Mouse (Mus musculus): ENCODE results near the gene Frs2.
A peak's percentile ranks its signal among the peaks of the same experiment; 100 is the strongest.
"Not testable (repeated sequence)": the region's sequence is repeated elsewhere in the genome, so short reads cannot be mapped to it uniquely, and the experiment has no call there.

The Frs2 gene

DNA sequence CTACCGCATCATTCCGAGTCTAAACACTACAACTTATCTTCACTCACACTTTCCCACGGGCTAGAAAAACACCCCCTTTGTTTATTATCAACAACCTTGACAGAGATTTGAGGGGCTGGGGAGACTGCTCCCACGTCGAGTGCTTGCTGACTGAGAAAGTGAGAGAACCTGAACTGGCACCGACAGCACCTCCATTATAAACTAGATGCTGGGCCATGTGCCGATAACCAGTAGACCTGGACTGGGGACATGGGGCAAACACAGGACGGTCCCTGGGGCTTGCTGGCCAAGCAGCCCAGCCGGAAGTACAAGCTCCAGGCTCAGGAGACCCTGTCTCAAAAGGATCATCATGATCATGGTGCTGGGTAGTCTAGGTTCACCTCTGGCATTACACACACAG is 1.9 kb downstream of the Frs2 start:
- DNase-seq (ENCODE audit: low read depth, low spot score) = no peak

DNA sequence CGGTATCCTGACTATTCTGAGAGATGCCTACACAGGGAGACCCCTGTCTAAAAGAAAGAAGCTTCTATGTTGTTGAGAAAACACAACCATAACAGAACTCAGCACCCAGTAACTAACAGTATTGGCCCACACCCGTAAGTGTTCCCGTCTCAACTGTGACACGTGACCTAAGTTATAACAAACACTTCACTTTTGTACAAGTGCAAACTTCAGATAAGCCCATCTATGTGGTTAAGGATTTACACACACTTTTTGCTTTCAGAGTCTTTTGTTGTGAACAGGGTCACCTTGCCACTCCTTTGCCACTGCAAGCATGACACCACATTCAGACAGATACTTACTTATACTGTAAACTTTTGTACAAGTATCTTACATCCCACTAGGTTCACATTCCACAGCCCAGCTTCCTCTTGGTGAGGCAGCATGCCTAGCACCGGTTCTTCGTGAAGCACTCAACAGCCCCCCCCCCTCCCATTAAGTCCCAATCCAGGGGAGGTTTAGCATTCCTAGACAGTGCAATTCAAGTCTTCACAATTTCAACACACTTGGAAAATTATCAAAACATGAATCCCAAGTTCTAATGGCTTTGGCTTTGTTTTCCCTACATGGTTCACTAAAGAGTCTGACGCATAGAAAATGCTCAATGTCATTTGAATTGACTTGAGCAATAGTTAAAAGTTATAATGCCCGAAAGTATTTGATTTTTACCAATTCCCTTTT is 2.6 kb downstream of the Frs2 start:
- DNase-seq (ENCODE audit: low read depth, low spot score) = peak; percentile 10

- no peak for DNase-seq (ENCODE audit: low read depth, low spot score)
These were observed 3.7 kb downstream of the Frs2 start for GRCm38 (mm10) chr10:117144628-117145027.

GRCm38 (mm10) chr10:117144071-117144470 is 4.3 kb downstream of the Frs2 start:
- no peak for DNase-seq (ENCODE audit: low read depth, low spot score)

- DNase-seq (ENCODE audit: low read depth, low spot score) = no peak
These were observed 5.0 kb downstream of the Frs2 start for GRCm38 (mm10) chr10:117143311-117143710.

DNA sequence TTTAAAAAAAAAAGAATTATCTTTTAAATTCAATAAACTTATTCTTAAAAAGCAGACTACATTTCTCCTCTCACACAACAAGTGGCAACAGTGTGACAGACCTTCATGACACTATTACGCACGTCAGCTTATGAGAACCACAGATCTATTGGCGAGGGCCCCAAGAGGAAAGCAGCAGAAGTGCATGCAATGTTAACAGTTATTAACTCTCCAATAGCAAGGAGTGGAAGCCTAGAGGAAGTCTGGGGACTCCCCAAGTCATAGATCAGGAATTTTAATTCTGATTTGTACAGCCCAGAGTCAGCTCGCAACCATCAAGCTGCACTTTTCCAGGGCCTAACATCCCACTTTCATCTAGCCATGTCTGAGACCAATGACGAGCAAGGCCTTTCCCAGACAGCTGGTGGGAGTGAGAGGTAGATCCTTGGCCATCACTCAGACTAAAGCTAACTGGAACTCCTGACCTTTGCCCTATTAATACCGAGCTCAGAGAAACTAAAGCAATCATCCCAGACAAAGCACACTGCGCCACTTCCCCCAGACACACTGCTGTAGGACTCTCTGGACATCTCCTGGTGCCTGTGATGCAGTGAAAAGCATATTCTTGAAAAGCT is 6.3 kb downstream of the Frs2 start:
- DNase-seq (ENCODE audit: low read depth, low spot score) = peak; percentile 24

DNA sequence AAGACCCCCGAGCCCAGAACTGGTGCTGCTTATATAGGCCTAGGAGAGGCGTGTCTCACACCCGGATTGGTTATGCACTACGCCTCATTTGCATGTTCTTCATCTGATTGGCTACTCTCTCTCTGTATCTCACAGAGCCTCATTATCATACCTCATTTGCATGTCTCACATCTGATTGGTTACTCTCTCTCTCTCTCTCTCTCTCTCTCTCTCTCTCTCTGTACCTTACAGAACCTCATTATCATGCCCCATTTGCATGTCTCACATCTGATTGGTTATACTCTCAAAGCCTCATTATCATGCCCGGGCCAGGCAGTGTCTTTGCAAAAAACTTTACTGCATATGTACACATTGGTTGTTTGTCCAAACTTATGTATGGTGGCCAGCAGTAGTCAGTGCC is 16.8 kb downstream of the Frs2 start:
- DNase-seq (ENCODE audit: low read depth, low spot score) = not testable (repeated sequence)

- peak; percentile 21 for DNase-seq (ENCODE audit: low read depth, low spot score)
These were observed 18.3 kb downstream of the Frs2 start for GRCm38 (mm10) chr10:117130037-117130436.

- DNase-seq (ENCODE audit: low read depth, low spot score) = no peak
These were observed 19.6 kb downstream of the Frs2 start for GRCm38 (mm10) chr10:117128693-117129092.

DNA sequence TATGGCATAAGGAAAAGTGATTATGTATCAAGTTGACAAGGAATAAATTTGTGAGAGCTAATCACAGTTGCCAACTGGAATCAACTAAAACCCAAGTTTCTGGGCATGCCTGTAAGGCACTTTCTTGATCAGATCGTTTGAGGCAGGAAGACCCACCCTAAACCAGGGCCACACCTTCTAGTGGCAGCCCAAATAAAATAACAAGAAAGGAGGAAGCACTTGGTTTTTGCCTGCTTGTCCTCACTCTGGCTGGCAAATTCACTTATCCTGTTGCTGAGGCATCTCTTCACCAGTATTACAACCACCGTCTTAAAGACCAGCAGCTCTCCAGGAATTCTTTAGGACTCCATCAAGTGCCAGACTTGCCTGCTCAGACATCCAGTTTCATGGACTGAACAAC is 20.9 kb downstream of the Frs2 start:
- peak; percentile 44 for DNase-seq (ENCODE audit: low read depth, low spot score)

- DNase-seq (ENCODE audit: low read depth, low spot score) = no peak
These were observed 21.6 kb downstream of the Frs2 start for GRCm38 (mm10) chr10:117126719-117127118.

GRCm38 (mm10) chr10:117126233-117126632 is 22.1 kb downstream of the Frs2 start:
- no peak for DNase-seq (ENCODE audit: low read depth, low spot score)

DNA sequence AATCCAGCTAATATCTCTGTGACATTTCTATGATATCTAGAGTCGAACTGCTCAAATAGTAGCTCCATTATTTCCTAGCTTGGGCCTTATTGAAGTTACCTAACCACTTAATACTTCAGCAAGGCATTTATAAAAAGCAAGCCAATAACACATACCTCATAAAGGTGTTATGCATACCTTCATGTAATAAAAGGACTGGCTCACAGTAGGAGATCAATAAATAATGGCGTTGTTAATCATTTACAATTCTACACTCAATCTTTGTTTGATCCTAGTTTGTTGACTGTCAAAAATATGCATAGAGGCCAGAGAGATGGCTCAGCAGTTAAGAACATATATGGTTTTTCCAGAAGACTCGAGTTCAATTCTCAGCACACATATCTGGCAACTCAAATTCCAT is 26.9 kb downstream of the Frs2 start:
- DNase-seq (ENCODE audit: low read depth, low spot score) = no peak

DNA sequence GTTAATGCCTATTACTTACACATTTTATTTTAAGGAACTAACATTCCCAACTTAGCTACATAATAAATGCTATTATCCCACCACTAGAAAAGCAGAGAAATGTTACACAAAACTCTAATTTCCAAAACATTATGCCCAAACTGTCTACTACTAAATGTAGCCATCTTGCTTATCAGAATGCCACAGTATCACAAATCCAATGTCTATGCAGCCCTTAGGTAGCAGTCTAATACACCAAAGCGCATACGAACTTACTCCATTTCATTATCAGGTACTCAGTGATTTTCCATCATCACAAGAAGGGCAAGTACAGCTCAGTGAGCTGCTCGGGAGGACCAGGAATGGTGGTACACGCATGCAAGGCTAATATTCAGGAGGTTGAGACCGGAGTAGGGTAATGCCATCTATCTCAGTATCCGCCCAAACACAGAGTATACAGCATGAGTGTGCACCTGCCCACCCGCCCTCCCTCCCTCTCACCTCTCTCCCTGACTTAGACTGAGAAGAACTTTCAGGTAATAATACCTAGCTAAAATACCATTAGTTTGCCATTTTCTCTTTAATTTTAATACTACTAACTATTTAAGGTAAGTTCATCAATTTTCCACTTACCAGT is 28.2 kb downstream of the Frs2 start:
- DNase-seq (ENCODE audit: low read depth, low spot score) = no peak

DNA sequence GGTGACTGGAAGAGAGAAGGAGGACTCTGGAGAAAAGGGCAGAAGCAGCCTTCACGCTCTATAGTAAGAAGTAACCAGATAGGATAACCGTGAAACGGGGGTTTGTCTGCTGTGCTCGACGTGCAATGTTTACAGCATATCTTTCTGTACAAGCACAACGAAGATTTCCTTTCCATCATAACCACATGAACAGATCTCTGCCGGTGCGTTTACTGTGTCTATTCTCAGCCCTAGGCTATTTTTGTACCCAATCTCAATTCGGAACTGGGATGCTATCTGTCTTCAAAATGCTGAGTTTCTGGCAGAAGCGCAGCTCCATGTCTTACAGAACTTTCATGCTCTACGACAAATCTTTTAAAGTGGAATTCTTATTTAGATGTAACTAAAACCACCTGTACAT is 28.8 kb downstream of the Frs2 start:
- DNase-seq (ENCODE audit: low read depth, low spot score) = peak; percentile 54

DNA sequence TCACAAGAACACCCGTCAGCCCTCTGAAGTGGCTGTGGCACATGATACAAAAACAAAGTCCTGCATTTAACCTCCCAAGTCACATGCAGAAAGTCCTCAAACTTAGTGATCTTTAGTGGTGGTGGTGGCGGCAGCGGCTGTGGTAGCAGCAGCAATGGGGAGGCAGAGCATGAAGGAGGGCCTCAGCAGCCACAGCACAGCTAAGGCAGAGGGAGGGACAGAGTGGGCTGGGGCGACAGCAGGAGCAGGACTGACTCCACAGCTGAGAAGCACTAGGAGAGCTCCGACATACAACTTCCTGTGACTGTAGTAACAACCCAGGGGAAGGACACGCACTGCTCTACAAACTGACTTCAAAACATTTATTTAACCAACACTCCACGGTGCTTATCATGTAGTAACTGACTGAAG is 29.9 kb downstream of the Frs2 start:
- peak; percentile 71 for DNase-seq (ENCODE audit: low read depth, low spot score)

DNA sequence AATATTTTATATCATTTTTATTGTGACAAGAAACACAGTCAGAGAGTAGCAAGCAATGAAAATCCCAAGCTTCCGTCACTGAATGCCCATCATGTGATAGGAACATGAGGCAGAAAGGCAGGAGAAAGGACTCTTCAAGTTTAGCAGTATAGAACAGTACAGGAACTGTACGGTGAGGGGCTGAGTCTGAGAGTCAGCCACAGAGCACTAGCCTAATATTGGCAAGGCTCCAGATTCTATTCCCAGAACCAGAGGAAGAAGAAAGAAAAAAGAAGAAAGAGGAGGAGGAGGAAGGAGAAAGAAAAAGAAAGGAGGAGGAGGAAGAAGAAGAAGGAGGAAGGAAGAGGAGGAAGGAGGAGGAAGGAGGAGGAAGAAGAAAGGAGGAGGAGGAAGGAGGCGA is 32.7 kb downstream of the Frs2 start:
- no peak for DNase-seq (ENCODE audit: low read depth, low spot score)

GRCm38 (mm10) chr10:117112545-117112944 is 35.8 kb downstream of the Frs2 start:
- DNase-seq (ENCODE audit: low read depth, low spot score) = peak; percentile 76

DNA sequence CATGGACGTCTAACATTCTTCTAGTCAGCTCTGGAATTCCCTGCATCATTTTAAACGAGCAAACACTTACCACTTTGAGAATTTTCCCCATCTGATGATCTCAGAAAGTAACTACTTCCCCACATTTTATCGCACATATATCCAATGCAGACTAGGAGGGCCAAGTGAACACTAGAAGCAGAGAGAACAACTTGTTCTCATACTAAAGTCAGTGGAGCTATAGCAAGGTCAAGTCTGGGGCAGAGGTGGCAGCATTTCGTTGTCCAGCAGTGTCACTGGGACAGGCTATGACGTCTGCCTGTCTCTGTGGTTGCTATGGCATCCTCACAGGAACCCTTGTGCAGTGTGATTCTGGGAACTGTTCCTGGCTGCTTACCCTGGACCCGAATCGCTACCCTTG is 36.9 kb downstream of the Frs2 start:
- peak; percentile 50 for DNase-seq (ENCODE audit: low read depth, low spot score)

DNA sequence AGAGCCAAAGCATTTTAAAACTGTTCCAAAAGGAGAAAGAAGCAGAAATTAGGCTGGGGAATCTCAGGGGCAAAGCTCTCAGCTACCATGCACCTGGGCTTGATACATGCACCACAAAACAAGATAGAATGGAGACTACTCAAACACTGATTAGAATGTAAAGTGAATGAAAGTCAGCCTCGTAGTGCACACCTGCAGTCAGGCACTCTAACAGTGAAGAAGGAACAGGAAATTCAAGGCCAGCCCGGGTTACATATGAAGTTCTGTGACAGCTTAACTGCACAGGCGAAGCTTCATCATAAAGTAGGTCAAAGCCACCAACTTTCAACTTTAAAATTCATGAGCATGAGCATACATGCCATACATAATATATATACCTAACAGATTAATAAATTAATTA is 38.1 kb downstream of the Frs2 start:
- peak; percentile 51 for DNase-seq (ENCODE audit: low read depth, low spot score)

DNA sequence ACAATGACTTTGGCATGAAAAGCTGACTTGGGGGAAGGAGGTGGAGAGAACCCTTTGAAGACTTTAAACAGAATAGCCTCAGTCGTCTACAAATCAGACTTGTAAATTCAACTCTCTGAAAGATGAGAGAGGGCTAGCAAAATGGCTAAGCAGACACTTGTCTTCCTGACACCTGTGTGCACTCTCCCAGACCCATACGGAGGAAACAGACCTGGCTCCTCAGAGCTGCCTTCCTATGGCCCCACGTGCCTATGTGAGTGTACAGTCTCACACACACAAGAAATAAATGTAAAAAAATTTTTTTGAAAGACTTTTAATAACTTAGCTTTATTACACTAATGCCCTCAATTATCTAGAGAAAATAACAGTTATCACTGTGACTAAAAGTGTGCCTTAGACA is 41.6 kb downstream of the Frs2 start:
- DNase-seq (ENCODE audit: low read depth, low spot score) = peak; percentile 16

DNA sequence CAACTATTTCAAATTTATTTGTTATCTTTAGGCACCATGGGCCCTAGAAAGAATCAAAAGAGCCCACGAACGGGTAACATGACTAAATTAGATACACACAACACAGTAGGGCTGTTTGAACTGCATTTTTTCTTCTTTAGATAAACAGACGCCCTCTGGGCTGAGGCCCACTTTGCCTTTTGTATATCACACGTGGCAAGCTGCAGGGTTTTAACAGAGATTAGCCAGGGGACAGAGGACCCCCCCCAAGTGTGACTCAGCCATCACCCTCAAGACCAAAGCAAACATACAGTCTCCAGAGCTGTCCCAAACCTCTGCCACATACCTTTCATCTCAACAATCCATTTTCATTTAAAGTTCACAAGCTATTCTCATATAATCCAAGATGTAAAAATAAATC is 42.1 kb downstream of the Frs2 start:
- no peak for DNase-seq (ENCODE audit: low read depth, low spot score)

DNA sequence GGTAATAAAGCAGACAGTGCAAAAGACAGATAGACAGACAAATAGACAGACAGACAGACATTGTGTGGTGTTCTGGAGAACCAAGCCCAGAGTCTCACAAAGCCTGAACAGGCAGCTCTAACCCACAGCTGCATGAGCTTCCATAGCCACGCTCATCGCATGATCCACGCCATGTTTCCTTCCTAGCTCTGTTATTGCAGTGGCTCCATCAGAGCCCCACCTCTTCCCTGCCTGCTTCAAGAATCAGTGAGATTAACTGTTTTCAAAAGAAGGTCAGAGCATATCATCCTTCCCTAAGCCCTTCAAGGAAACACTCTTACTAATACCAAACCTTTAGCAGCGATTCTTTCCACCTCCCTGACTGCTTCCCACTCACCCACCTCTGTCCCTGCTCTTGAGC is 43.3 kb downstream of the Frs2 start:
- DNase-seq (ENCODE audit: low read depth, low spot score) = peak; percentile 33
